16 mouse cellular contexts compared by ENCODE assay signal in genomic region chr5:129475532-129476045, GRCm38 (mm10).
"Had no signal": no experiment of that assay in that cellular context is flagged by ENCODE, and none has a peak within 500 bp of the region (broad histone marks: within the 10 kb centered on the region; RNA-seq: fewer than 3 reads in every experiment).

No protein-coding gene starts in this region.

- DNase-seq: kidney, adult 2 months; kidney, postnatal 25 days; layer of hippocampus, postnatal 36 days; left cerebral cortex, postnatal 4 days; lung, embryonic 14.5 days; lung, postnatal 10 days; lung, postnatal 4 days; retina, postnatal 1 day; right cerebral cortex, postnatal 14 days; thymus, postnatal 36 days had no signal

- H3K27ac ChIP-seq: kidney, embryonic 15.5 days; limb, embryonic 15.5 days; liver, embryonic 12.5 days; midbrain, embryonic 15.5 days; neural tube, embryonic 13.5 days had no signal

- H3K9me3 ChIP-seq: kidney, embryonic 15.5 days; limb, embryonic 15.5 days; liver, embryonic 12.5 days; midbrain, embryonic 10.5 days; midbrain, embryonic 15.5 days; neural tube, embryonic 13.5 days had no signal

- H3K4me1 ChIP-seq: kidney, embryonic 15.5 days; limb, embryonic 15.5 days; liver, embryonic 12.5 days; midbrain, embryonic 15.5 days; neural tube, embryonic 13.5 days had no signal

- H3K9ac ChIP-seq: kidney, embryonic 15.5 days; limb, embryonic 15.5 days; liver, embryonic 12.5 days; lung, embryonic 14.5 days; midbrain, embryonic 15.5 days; neural tube, embryonic 13.5 days had no signal

- H3K36me3 ChIP-seq: kidney, embryonic 15.5 days; limb, embryonic 15.5 days; liver, embryonic 12.5 days; midbrain, embryonic 10.5 days; midbrain, embryonic 15.5 days; neural tube, embryonic 13.5 days had no signal

- H3K4me3 ChIP-seq: kidney, embryonic 15.5 days; limb, embryonic 15.5 days; liver, embryonic 12.5 days; midbrain, embryonic 10.5 days; midbrain, embryonic 15.5 days; neural tube, embryonic 13.5 days had no signal
